Mouse (Mus musculus): ENCODE results near the gene Pomgnt1. TPM values are rescaled to one million over a fixed set of nuclear protein-coding genes. Genes with fewer than 3 reads are reported as not detected.

Gene Pomgnt1
- polyA plus RNA-seq, 1 experiment from 2014 or later, result 49.0 TPM

DNA sequence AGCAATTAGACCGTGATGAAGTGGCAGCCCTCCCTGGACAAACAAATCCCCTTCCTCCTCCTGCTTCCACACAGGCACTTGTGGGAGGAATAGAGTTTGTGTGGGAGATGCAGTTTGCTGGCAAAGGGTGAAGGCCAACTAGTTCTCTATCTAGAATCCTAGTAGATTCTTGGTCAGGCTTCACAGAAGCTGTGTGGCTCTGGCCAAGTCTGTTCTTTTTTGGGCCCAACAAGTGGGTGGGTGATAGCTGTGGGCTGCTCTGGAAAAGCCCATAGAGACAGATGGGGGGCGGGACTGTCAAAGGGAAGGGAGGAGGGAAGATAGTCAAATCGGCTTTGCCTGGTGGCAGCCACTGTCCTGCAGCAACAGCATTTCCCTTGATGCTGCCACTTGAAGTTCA lies 37.1 kb downstream of the Pomgnt1 start:
- ATAC-seq (ENCODE audit: low FRiP score) (no peak), DNase-seq (ENCODE audit: low spot score) (no peak)
- Histone ChIP-seq H3K27me3 (ENCODE audit: control insufficient read depth, insufficient read depth, low read length) (no peaks in the 10 kb centered on the region), H3K4me1 (replicated peaks; ENCODE audit: control insufficient read depth, insufficient read depth, low read length) (no peaks in the 10 kb centered on the region), H3K4me2 (replicated peaks; ENCODE audit: low read depth, low read length) (no peak overlapping the region), H3K9me3 (ENCODE audit: control insufficient read depth, low read length) (no peaks in the 10 kb centered on the region), H3K9ac (ENCODE audit: low read depth, low read length) (no peak overlapping the region), H3K27ac (ENCODE audit: low read depth, low read length) (no peak overlapping the region), H3K4me3 (ENCODE audit: low read depth, low read length) (no peak overlapping the region), H3K36me3 (ENCODE audit: control insufficient read depth, insufficient read depth, low read length) (peaks cover 14% of the 10 kb centered on the region; the same call in 1 of the 2 replicates)
- 90% methylated on average over 3 of the region's 3 CpGs for WGBS

DNA sequence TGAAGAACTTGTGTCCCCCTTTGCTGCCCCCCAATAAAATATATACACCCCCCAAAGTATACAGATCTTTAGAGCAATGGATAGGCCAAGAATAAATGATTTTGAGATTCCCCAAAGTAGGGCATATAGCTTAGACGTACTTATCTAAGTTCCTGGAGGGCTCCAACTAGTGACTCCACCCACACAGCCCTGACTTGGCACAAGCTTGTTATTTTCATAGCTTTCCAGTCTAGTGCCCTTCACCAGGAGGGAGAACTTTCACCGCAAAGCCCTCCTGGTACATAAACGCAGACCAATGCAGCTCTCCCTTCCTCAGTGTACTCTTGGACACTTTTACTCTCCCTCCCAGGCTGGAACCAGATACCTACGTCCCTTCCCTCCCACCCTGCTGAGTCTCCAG lies 38.5 kb downstream of the Pomgnt1 start:
- no peak overlapping the region for H3K4me2 ChIP-seq (replicated peaks; ENCODE audit: low read depth, low read length)
- no peaks in the 10 kb centered on the region for H3K4me1 ChIP-seq (replicated peaks; ENCODE audit: control insufficient read depth, insufficient read depth, low read length)
- H3K9me3 ChIP-seq (ENCODE audit: control insufficient read depth, low read length), result no peaks in the 10 kb centered on the region
- no peaks in the 10 kb centered on the region for H3K27me3 ChIP-seq (ENCODE audit: control insufficient read depth, insufficient read depth, low read length)
- WGBS, result 81% methylated on average over 4 of the region's 4 CpGs
- H3K9ac ChIP-seq (ENCODE audit: low read depth, low read length), result no peak overlapping the region
- no peak for DNase-seq (ENCODE audit: low spot score)
- H3K27ac ChIP-seq (ENCODE audit: low read depth, low read length), result no peak overlapping the region
- 0 out of 2 replicates have a peak, but pooled peaks cover 6% of the 10 kb centered on the region for H3K36me3 ChIP-seq (ENCODE audit: control insufficient read depth, insufficient read depth, low read length)
- ATAC-seq (ENCODE audit: low FRiP score), result no peak
- no peak overlapping the region for H3K4me3 ChIP-seq (ENCODE audit: low read depth, low read length)

DNA sequence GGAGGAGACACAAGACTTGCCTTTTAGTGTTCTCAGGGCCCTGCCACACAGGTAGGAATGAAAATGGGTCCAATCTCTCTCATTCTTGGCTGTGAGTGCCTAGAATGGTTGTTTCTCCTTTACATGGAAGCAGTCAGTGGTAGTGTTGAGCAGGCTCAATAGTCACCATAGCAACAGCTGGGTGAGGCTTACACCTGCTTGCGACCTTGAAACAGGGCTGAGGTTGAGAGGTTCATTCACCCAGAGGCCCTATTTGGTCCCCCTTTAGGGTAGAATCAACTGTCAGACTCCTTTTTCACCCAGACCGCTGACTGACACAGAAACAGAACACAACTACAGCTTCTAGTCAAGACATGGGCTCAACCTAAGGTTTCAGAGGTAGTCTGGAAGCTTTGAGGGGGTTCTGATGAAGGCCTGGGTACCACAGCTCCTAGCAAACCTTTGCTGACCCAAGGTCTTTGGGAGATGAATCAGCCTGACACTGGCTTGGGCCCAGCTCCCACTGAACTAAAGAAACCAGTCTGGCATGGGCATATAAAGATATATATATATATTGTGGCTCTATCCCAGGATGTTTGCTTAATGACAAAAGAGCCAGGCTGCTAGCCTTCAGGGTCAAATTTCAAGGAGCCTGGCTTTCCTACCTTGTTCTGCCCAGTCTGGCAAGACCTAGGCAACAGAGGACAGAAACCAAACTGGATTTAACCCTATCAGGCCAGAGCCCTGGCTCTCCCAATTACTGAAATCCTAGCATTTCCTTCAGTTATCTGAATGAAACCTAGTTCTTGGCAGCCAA lies 41.3 kb downstream of the Pomgnt1 start:
- no peaks in the 10 kb centered on the region for H3K27me3 ChIP-seq (ENCODE audit: control insufficient read depth, insufficient read depth, low read length)
- H3K4me2 ChIP-seq (replicated peaks; ENCODE audit: low read depth, low read length), result no peak overlapping the region
- H3K9me3 ChIP-seq (ENCODE audit: control insufficient read depth, low read length), result no peaks in the 10 kb centered on the region
- no peaks in the 10 kb centered on the region for H3K36me3 ChIP-seq (ENCODE audit: control insufficient read depth, insufficient read depth, low read length)
- 90% methylated on average over 2 of the region's 2 CpGs for WGBS
- no peak overlapping the region for H3K4me3 ChIP-seq (ENCODE audit: low read depth, low read length)
- DNase-seq (ENCODE audit: low spot score) (no peak), ATAC-seq (ENCODE audit: low FRiP score) (no peak)
- H3K27ac ChIP-seq (ENCODE audit: low read depth, low read length), result no peak overlapping the region
- no peak overlapping the region for H3K9ac ChIP-seq (ENCODE audit: low read depth, low read length)
- no peaks in the 10 kb centered on the region for H3K4me1 ChIP-seq (replicated peaks; ENCODE audit: control insufficient read depth, insufficient read depth, low read length)

DNA sequence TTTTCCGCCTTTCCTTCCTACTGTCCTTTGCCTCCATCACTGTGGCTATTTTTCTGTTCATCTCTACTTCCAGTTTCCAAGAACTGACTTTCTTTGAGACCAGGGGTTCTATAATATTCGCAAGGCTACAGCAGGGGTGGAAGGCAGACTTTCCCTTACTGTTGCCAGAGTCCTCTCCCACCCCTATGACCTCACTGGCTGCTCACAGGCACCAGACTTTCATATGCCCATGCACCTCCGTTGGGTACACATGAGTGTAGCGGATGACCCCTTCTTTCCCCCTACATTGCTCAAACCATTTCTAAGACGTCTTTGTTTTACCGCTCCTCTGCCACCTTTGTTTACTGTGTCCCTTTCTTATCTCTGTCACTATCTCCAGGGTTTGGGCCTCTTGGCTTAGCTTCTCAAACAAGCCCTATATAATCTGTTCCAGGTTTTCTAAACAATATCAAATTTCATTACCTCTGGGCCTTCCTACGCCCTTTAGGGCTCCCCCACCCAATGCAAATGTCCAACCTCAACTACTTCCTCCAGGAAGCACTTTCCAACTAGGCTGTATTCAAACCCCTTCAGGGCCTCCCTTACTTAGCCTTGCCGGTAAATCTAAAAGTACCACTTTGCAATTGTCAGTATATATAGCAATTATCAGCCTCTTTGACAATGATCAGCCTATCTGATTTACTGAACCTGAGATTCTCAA lies 42.2 kb downstream of the Pomgnt1 start:
- Histone ChIP-seq H3K4me3 (ENCODE audit: low read depth, low read length) (no peak overlapping the region), H3K27ac (ENCODE audit: low read depth, low read length) (no peak overlapping the region), H3K27me3 (ENCODE audit: control insufficient read depth, insufficient read depth, low read length) (no peaks in the 10 kb centered on the region), H3K9ac (ENCODE audit: low read depth, low read length) (no peak overlapping the region), H3K9me3 (ENCODE audit: control insufficient read depth, low read length) (no peaks in the 10 kb centered on the region), H3K4me1 (replicated peaks; ENCODE audit: control insufficient read depth, insufficient read depth, low read length) (no peaks in the 10 kb centered on the region), H3K36me3 (ENCODE audit: control insufficient read depth, insufficient read depth, low read length) (no peaks in the 10 kb centered on the region), H3K4me2 (replicated peaks; ENCODE audit: low read depth, low read length) (no peak overlapping the region)
- ATAC-seq (ENCODE audit: low FRiP score) (no peak), DNase-seq (ENCODE audit: low spot score) (no peak)
- 65% methylated on average over 8 of the region's 8 CpGs for WGBS

DNA sequence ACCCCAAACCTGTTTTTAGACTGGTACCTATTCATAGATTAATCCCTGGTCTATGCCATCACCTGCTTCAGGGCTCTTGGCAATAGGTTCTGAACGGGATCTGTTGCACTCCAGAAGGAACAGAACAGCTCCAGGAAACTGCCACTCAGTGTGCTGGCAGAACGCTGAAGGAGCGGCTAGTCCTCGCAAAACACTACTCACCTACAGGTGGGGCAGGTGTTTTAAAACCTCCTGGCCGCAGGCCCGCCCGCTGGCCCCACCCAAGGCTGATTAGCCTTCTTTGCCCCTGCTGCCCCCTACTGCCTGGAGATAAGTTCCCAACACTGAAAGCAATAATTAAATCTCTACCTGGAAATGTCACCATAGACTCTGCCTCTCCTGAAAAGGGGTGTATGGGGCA lies 43.8 kb downstream of the Pomgnt1 start, which contains the start of gene Tspan1:
TSS of gene Tspan1 (minus strand) at position 198 of the 400 bp plus-strand sequence.
- DNase-seq (ENCODE audit: low spot score), result no peak
- no peak for ATAC-seq (ENCODE audit: low FRiP score)
- H3K9me3 ChIP-seq (ENCODE audit: control insufficient read depth, low read length), result no peaks in the 10 kb centered on the region
- H3K27ac ChIP-seq (ENCODE audit: low read depth, low read length), result no peak within 1 kb of the TSS
- no peaks in the 10 kb centered on the region for H3K27me3 ChIP-seq (ENCODE audit: control insufficient read depth, insufficient read depth, low read length)
- no peaks in the 10 kb centered on the region for H3K36me3 ChIP-seq (ENCODE audit: control insufficient read depth, insufficient read depth, low read length)
- H3K4me3 ChIP-seq (ENCODE audit: low read depth, low read length), result no peak within 1 kb of the TSS
- WGBS, result 40% methylated on average over 7 of the region's 7 CpGs
- no peak within 1 kb of the TSS for H3K4me2 ChIP-seq (replicated peaks; ENCODE audit: low read depth, low read length)
- H3K4me1 ChIP-seq (replicated peaks; ENCODE audit: control insufficient read depth, insufficient read depth, low read length), result no peaks in the 10 kb centered on the region
- no peak within 1 kb of the TSS for H3K9ac ChIP-seq (ENCODE audit: low read depth, low read length)

DNA sequence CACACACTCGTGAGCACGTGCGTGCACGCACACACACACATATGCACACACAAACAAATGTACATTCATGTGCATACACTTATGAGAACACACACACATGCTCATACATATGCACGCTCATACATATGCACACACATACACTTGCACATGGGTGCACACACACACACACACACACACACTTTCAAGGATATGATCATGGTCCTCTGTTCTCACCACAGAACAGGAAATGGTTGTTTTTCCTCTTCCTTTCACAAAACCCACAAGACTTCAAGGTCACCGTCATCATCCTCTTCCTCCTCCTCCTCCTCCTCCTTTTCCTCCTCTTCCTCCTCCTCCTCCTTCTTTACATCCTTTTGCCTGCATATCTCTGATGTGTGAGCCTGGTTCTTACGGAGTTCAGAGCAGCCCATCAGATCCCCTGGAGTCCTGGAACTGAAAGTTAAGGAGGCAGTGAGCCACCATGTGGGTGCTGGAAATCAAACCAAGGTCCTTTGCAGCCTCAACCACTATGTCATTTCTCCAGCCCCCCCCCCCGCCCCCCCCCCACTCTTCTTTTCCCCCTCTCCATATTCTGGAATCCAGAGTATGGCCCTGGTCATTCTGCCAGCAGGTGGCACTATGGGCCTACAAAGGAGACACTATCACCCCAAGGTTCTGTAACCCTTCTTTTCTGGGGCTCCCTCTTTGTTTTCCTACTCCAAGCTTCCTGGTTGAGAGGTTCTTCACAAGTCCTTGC lies 45.1 kb downstream of the Pomgnt1 start:
- peak; percentile 81 for DNase-seq (ENCODE audit: low spot score)
- Histone ChIP-seq H3K9me3 (ENCODE audit: control insufficient read depth, low read length) (no peaks in the 10 kb centered on the region), H3K4me2 (replicated peaks; ENCODE audit: low read depth, low read length) (no peak overlapping the region), H3K27ac (ENCODE audit: low read depth, low read length) (no peak overlapping the region), H3K9ac (ENCODE audit: low read depth, low read length) (no peak overlapping the region), H3K4me1 (replicated peaks; ENCODE audit: control insufficient read depth, insufficient read depth, low read length) (no peaks in the 10 kb centered on the region), H3K36me3 (ENCODE audit: control insufficient read depth, insufficient read depth, low read length) (no peaks in the 10 kb centered on the region), H3K4me3 (ENCODE audit: low read depth, low read length) (no peak overlapping the region), H3K27me3 (ENCODE audit: control insufficient read depth, insufficient read depth, low read length) (no peaks in the 10 kb centered on the region)
- ATAC-seq (ENCODE audit: low FRiP score), result peak; percentile 65
- WGBS, result 85% methylated on average over 7 of the region's 8 CpGs

DNA sequence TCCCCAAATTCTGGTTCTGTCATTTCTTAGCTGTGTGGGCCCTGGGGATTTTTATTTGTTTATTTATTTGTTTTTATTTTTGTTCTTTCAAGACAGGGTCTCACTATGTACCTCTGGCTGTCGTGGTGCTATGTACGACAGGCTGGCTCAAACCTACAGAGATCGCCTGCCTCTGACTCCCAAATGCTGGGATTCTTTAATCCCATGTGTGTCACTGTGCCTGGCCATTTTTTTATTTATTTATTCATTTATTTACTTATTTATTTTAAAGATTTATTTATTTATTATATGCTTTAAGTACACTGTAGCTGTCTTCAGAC lies 45.7 kb downstream of the Pomgnt1 start:
- WGBS, result 73% methylated on average over 3 of the region's 3 CpGs
- Histone ChIP-seq H3K27me3 (ENCODE audit: control insufficient read depth, insufficient read depth, low read length) (no peaks in the 10 kb centered on the region), H3K9ac (ENCODE audit: low read depth, low read length) (no peak overlapping the region), H3K27ac (ENCODE audit: low read depth, low read length) (no peak overlapping the region), H3K9me3 (ENCODE audit: control insufficient read depth, low read length) (no peaks in the 10 kb centered on the region), H3K36me3 (ENCODE audit: control insufficient read depth, insufficient read depth, low read length) (no peaks in the 10 kb centered on the region), H3K4me1 (replicated peaks; ENCODE audit: control insufficient read depth, insufficient read depth, low read length) (no peaks in the 10 kb centered on the region), H3K4me2 (replicated peaks; ENCODE audit: low read depth, low read length) (no peak overlapping the region), H3K4me3 (ENCODE audit: low read depth, low read length) (no peak overlapping the region)
- DNase-seq (ENCODE audit: low spot score) (no peak), ATAC-seq (ENCODE audit: low FRiP score) (peak; percentile 35; the same call in 1 of the 2 replicates)

DNA sequence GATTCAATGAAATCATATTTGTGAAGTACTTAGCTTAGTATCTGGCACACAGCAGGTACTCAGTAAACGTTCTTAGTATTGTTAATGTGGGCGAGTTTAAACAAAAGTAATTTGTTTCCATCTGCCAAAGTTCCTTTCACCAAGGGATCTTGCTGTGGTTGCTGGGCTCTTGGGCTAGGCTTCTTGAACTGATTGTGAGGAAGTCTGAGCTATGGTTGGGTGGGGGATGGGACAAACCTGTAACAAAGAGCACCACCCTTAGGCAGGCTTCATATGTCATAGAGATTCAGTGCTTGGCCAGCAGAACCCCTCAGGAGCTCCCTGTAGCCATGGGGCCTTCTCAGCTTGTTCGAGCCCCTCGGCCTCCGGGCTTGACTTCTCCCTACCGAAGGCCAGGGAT lies 49.4 kb downstream of the Pomgnt1 start, which contains the start of the genes 1700042G07Rik and Gm49337:
TSS of gene 1700042G07Rik (plus strand) at position 301 of the 400 bp plus-strand sequence.
TSS of gene Gm49337 (plus strand) at position 313 of the 400 bp plus-strand sequence.
- no peak within 1 kb of the TSS for H3K4me2 ChIP-seq (replicated peaks; ENCODE audit: low read depth, low read length)
- WGBS, result 88% methylated on average over 6 of the region's 6 CpGs

More for the DNA sequence above, 49.4 kb downstream of the Pomgnt1 start, which contains the start of the genes 1700042G07Rik and Gm49337:
- H3K9ac ChIP-seq (ENCODE audit: low read depth, low read length), result no peak within 1 kb of the TSS
- no peak for DNase-seq (ENCODE audit: low spot score)
- H3K4me1 ChIP-seq (replicated peaks; ENCODE audit: control insufficient read depth, insufficient read depth, low read length), result peaks cover 6% of the 10 kb centered on the region
- no peak for ATAC-seq (ENCODE audit: low FRiP score)
- H3K27ac ChIP-seq (ENCODE audit: low read depth, low read length), result no peak within 1 kb of the TSS
- H3K27me3 ChIP-seq (ENCODE audit: control insufficient read depth, insufficient read depth, low read length), result no peaks in the 10 kb centered on the region
- no peaks in the 10 kb centered on the region for H3K9me3 ChIP-seq (ENCODE audit: control insufficient read depth, low read length)
- H3K4me3 ChIP-seq (ENCODE audit: low read depth, low read length), result no peak within 1 kb of the TSS
- H3K36me3 ChIP-seq (ENCODE audit: control insufficient read depth, insufficient read depth, low read length), result no peaks in the 10 kb centered on the region
